Mouse (Mus musculus) heart, embryonic 13.5 days (tissue): Measurements from ENCODE around the gene Tmem43. TPM values are rescaled to one million over a fixed set of nuclear protein-coding genes. Genes with fewer than 3 reads are reported as not detected.

Source experiments
- ATAC-seq: fragments of 200-750 bp; cut with Nextera tagmentation; 2 replicates; pipeline ENCODE4 v1.8.0; 2017; ENCODE audit warnings: moderate TSS enrichment; ENCODE audit not compliant: insufficient number of reproducible peaks, low FRiP score, low TSS enrichment; ENCODE audit errors: extremely low read depth
- H3K27ac ChIP-seq: fragments of 300-500 bp; sonication (generic); replicated peaks from 2 replicates; pipeline ENCODE4 v1.5.1; 2015; ENCODE audit warnings: moderate library complexity, mild to moderate bottlenecking, inconsistent platforms
- H3K27me3 ChIP-seq: fragments of 300-500 bp; sonication (generic); replicated peaks from 2 replicates; pipeline ENCODE4 v1.6.1; 2015; ENCODE audit warnings: mild to moderate bottlenecking, inconsistent platforms
- H3K36me3 ChIP-seq: fragments of 300-500 bp; sonication (generic); 2 replicates; pipeline ENCODE4 v1.6.1; 2015; ENCODE audit warnings: mild to moderate bottlenecking, inconsistent platforms
- H3K4me1 ChIP-seq: fragments of 300-500 bp; sonication (generic); 2 replicates; pipeline ENCODE4 v1.6.1; 2015; ENCODE audit warnings: inconsistent platforms
- H3K4me2 ChIP-seq: fragments of 300-500 bp; sonication (generic); 2 replicates; pipeline ENCODE4 v1.6.1; 2015; ENCODE audit warnings: inconsistent platforms, mild to moderate bottlenecking, moderate library complexity
- H3K4me3 ChIP-seq: fragments of 300-500 bp; sonication (generic); 2 replicates; pipeline ENCODE4 v1.5.1; 2015; ENCODE audit warnings: moderate library complexity, mild to moderate bottlenecking, inconsistent platforms
- H3K9ac ChIP-seq: fragments of 300-500 bp; sonication (generic); 2 replicates; pipeline ENCODE4 v1.6.1; 2015; ENCODE audit warnings: inconsistent platforms, mild to moderate bottlenecking, moderate library complexity
- H3K9me3 ChIP-seq: fragments of 300-500 bp; sonication (generic); 2 replicates; pipeline ENCODE4 v1.6.1; 2016; ENCODE audit warnings: inconsistent platforms
- WGBS: fragments of 180-500 bp; shearing (Covaris S2); methylation state at CpG from one replicate; pipeline ENCODE4 v1.1.7; 2015; ENCODE audit warnings: mixed read lengths; 5-methylcytosine and 5-hydroxymethylcytosine counted together
- polyA plus RNA-seq: library from polyadenylated mRNA; unstranded; fragments of >200 nt; fragmentation: Nextera tagmentation; extraction: Ambion mirVana; gene quantifications from 2 replicates; pipeline ENCODE4 v1.2.1, GENCODE M21; 2015

The Tmem43 gene
- 26.7 and 28.1 TPM in 2 replicates for polyA plus RNA-seq

GRCm38 (mm10) chr6:91472868-91473804 lies at the start of gene Tmem43, which contains the start of gene Chchd4:
Gene Tmem43 (plus strand): TSS chr6:91473703.
Gene Chchd4 (minus strand): TSS chr6:91473546.
- under 1% methylated on average over 74 of the region's 74 CpGs for WGBS
- Histone ChIP-seq H3K27ac (peak within 1 kb of the TSS; percentile 86), H3K36me3 (peaks cover 40% of the 10 kb centered on the region), H3K27me3 (no peaks in the 10 kb centered on the region), H3K4me2 (peak within 1 kb of the TSS; percentile 87), H3K4me1 (peaks cover 22% of the 10 kb centered on the region), H3K9ac (peak within 1 kb of the TSS; percentile 90), H3K4me3 (peak within 1 kb of the TSS; percentile 83), H3K9me3 (no peaks in the 10 kb centered on the region)
- ATAC-seq = peak; percentile 93

- Histone ChIP-seq H3K4me2 (no peak overlapping the region), H3K27me3 (peaks cover 71% of the 10 kb centered on the region), H3K27ac (no peak overlapping the region), H3K4me1 (no peaks in the 10 kb centered on the region), H3K4me3 (no peak overlapping the region), H3K9me3 (no peaks in the 10 kb centered on the region), H3K36me3 (no peaks in the 10 kb centered on the region), H3K9ac (no peak overlapping the region)
- ATAC-seq = no peak
- WGBS = 54% methylated on average over 4 of the region's 4 CpGs
These were observed 49.4 kb upstream of the Tmem43 start for GRCm38 (mm10) chr6:91424151-91424550.

GRCm38 (mm10) chr6:91440474-91441144 lies 32.9 kb upstream of the Tmem43 start:
- H3K27ac ChIP-seq = peak overlapping the region; percentile 70

GRCm38 (mm10) chr6:91441145-91441662 lies 32.3 kb upstream of the Tmem43 start:
- peaks cover 35% of the 10 kb centered on the region for H3K27me3 ChIP-seq
- H3K4me2 ChIP-seq = peak overlapping the region; percentile 97
- peak overlapping the region; percentile 70 for H3K27ac ChIP-seq
- H3K4me3 ChIP-seq = peak overlapping the region; percentile 78
- no peaks in the 10 kb centered on the region for H3K9me3 ChIP-seq
- H3K9ac ChIP-seq = peak overlapping the region; percentile 84
- ATAC-seq = no peak
- 2% methylated on average over 19 of the region's 19 CpGs for WGBS
- peaks cover 8% of the 10 kb centered on the region for H3K4me1 ChIP-seq
- no peaks in the 10 kb centered on the region for H3K36me3 ChIP-seq

More at GRCm38 (mm10) chr6:91440474-91441144, 32.9 kb upstream of the Tmem43 start:
- H3K36me3 ChIP-seq = no peaks in the 10 kb centered on the region
- peak overlapping the region; percentile 84 for H3K9ac ChIP-seq
- H3K9me3 ChIP-seq = no peaks in the 10 kb centered on the region
- H3K4me1 ChIP-seq = peaks cover 8% of the 10 kb centered on the region
- peak overlapping the region; percentile 78 for H3K4me3 ChIP-seq
- peaks cover 41% of the 10 kb centered on the region for H3K27me3 ChIP-seq
- peak overlapping the region; percentile 97 for H3K4me2 ChIP-seq
- WGBS = 2% methylated on average over 30 of the region's 30 CpGs
- peak; percentile 91 for ATAC-seq

- H3K9ac ChIP-seq = no peak overlapping the region
- H3K4me3 ChIP-seq = no peak overlapping the region
- H3K27me3 ChIP-seq = peaks cover 37% of the 10 kb centered on the region
- WGBS = 60% methylated on average over 3 of the region's 3 CpGs
- peaks cover 7% of the 10 kb centered on the region for H3K4me1 ChIP-seq
- no peak overlapping the region for H3K4me2 ChIP-seq
- H3K36me3 ChIP-seq = no peaks in the 10 kb centered on the region
- no peaks in the 10 kb centered on the region for H3K9me3 ChIP-seq
- no peak for ATAC-seq
- H3K27ac ChIP-seq = no peak overlapping the region
These were observed 28.2 kb upstream of the Tmem43 start for GRCm38 (mm10) chr6:91445316-91445715.

GRCm38 (mm10) chr6:91449472-91450225 lies 23.9 kb upstream of the Tmem43 start:
- no peak for ATAC-seq
- Histone ChIP-seq H3K27me3 (peaks cover 34% of the 10 kb centered on the region), H3K4me3 (no peak overlapping the region), H3K36me3 (no peaks in the 10 kb centered on the region), H3K9ac (no peak overlapping the region), H3K9me3 (no peaks in the 10 kb centered on the region), H3K27ac (no peak overlapping the region), H3K4me2 (no peak overlapping the region), H3K4me1 (no peaks in the 10 kb centered on the region)
- WGBS = 50% methylated on average over 3 of the region's 3 CpGs

- no peaks in the 10 kb centered on the region for H3K4me1 ChIP-seq
- H3K4me3 ChIP-seq = no peak overlapping the region
- no peak for ATAC-seq
- H3K9me3 ChIP-seq = no peaks in the 10 kb centered on the region
- no peaks in the 10 kb centered on the region for H3K36me3 ChIP-seq
- no peak overlapping the region for H3K27ac ChIP-seq
- H3K9ac ChIP-seq = no peak overlapping the region
- peaks cover 23% of the 10 kb centered on the region for H3K27me3 ChIP-seq
- H3K4me2 ChIP-seq = no peak overlapping the region
- WGBS = 42% methylated on average over 1 of the region's 1 CpGs
These were observed 21.4 kb upstream of the Tmem43 start for GRCm38 (mm10) chr6:91452056-91452455.

- Histone ChIP-seq H3K4me2 (no peak overlapping the region), H3K4me3 (no peak overlapping the region), H3K36me3 (no peaks in the 10 kb centered on the region), H3K27me3 (peaks cover 8% of the 10 kb centered on the region; the same call in 1 of the 2 replicates), H3K9me3 (no peaks in the 10 kb centered on the region), H3K4me1 (no peaks in the 10 kb centered on the region), H3K9ac (no peak overlapping the region), H3K27ac (no peak overlapping the region)
- WGBS = 27% methylated on average over 5 of the region's 5 CpGs
- ATAC-seq = no peak
These were observed 19.0 kb upstream of the Tmem43 start for GRCm38 (mm10) chr6:91454546-91454945.

GRCm38 (mm10) chr6:91459471-91459870 lies 14.0 kb upstream of the Tmem43 start:
- 88% methylated on average over 1 of the region's 1 CpGs for WGBS
- Histone ChIP-seq H3K4me1 (no peaks in the 10 kb centered on the region), H3K9ac (no peak overlapping the region), H3K27me3 (no peaks in the 10 kb centered on the region), H3K27ac (no peak overlapping the region), H3K4me3 (no peak overlapping the region), H3K4me2 (no peak overlapping the region), H3K9me3 (no peaks in the 10 kb centered on the region), H3K36me3 (peaks cover 18% of the 10 kb centered on the region)
- no peak for ATAC-seq

- no peak overlapping the region for H3K4me2 ChIP-seq
- H3K27me3 ChIP-seq = no peaks in the 10 kb centered on the region
- H3K9me3 ChIP-seq = no peaks in the 10 kb centered on the region
- H3K9ac ChIP-seq = no peak overlapping the region
- H3K27ac ChIP-seq = no peak overlapping the region
- H3K36me3 ChIP-seq = peaks cover 71% of the 10 kb centered on the region
- no peak overlapping the region for H3K4me3 ChIP-seq
- no peaks in the 10 kb centered on the region for H3K4me1 ChIP-seq
- 89% methylated on average over 2 of the region's 2 CpGs for WGBS
- no peak for ATAC-seq
These were observed 7.7 kb upstream of the Tmem43 start for GRCm38 (mm10) chr6:91465756-91466155.

- H3K4me2 ChIP-seq = no peak overlapping the region
- H3K4me1 ChIP-seq = peaks cover 5% of the 10 kb centered on the region
- H3K9ac ChIP-seq = no peak overlapping the region
- 69% methylated on average over 1 of the region's 1 CpGs for WGBS
- no peak for ATAC-seq
- H3K9me3 ChIP-seq = no peaks in the 10 kb centered on the region
- no peak overlapping the region for H3K4me3 ChIP-seq
- H3K27ac ChIP-seq = no peak overlapping the region
- H3K36me3 ChIP-seq = peaks cover 74% of the 10 kb centered on the region
- H3K27me3 ChIP-seq = no peaks in the 10 kb centered on the region
These were observed 6.4 kb upstream of the Tmem43 start for GRCm38 (mm10) chr6:91467106-91467505.
